Mouse (Mus musculus) midbrain, embryonic 10.5 days (tissue): ENCODE measurements around the gene Lgr6. TPM values are rescaled to one million over a fixed set of nuclear protein-coding genes. Genes with fewer than 3 reads are reported as not detected.
"Not testable (repeated sequence)": the region's sequence is repeated elsewhere in the genome, so short reads cannot be mapped to it uniquely, and the experiment has no call there.

Experiments
- DNase-seq: peaks from one replicate; pipeline ENCODE4 v3.0.0-alpha.2; 2017; ENCODE audit warnings: low spot score
- H3K27ac ChIP-seq: fragments of 300-500 bp; sonication (generic); replicated peaks from 2 replicates; pipeline ENCODE4 v1.5.1; 2016; ENCODE audit warnings: mild to moderate bottlenecking
- H3K27me3 ChIP-seq: fragments of 300-500 bp; sonication (generic); 2 replicates; pipeline ENCODE4 v1.6.1; 2016; ENCODE audit warnings: low read depth, mild to moderate bottlenecking; ENCODE audit not compliant: poor library complexity, severe bottlenecking
- H3K36me3 ChIP-seq: fragments of 300-500 bp; sonication (generic); 2 replicates; pipeline ENCODE4 v1.6.1; 2016; ENCODE audit warnings: mild to moderate bottlenecking, moderate library complexity
- H3K4me1 ChIP-seq: fragments of 300-500 bp; sonication (generic); 2 replicates; pipeline ENCODE4 v1.6.1; 2016
- H3K4me3 ChIP-seq: fragments of 300-500 bp; sonication (generic); 2 replicates; pipeline ENCODE4 v1.5.1; 2016; ENCODE audit warnings: mild to moderate bottlenecking, moderate library complexity
- H3K9me3 ChIP-seq: fragments of 300-500 bp; sonication (generic); replicated peaks from 2 replicates; pipeline ENCODE4 v1.6.1; 2016; ENCODE audit warnings: mild to moderate bottlenecking
- WGBS: fragments of 180-500 bp; shearing (Covaris S2); methylation state at CpG from one replicate; pipeline ENCODE4 v1.1.7; 2016; 5-methylcytosine and 5-hydroxymethylcytosine counted together
- polyA plus RNA-seq: library from polyadenylated mRNA; unstranded; fragments of >200 nt; fragmentation: Nextera tagmentation; extraction: Ambion mirVana; gene quantifications from 2 replicates; pipeline ENCODE4 v1.2.1, GENCODE M21; 2016

Lgr6 gene
- polyA plus RNA-seq, 1 experiment from 2014 or later, result 0.06 TPM

- peaks cover 28% of the 10 kb centered on the region for H3K27me3 ChIP-seq
- H3K36me3 ChIP-seq, result no peaks in the 10 kb centered on the region
- no peak overlapping the region for H3K4me3 ChIP-seq
- H3K4me1 ChIP-seq, result peaks cover 23% of the 10 kb centered on the region
- DNase-seq, result no peak
- no peaks in the 10 kb centered on the region for H3K9me3 ChIP-seq
- no peak overlapping the region for H3K27ac ChIP-seq
- 93% methylated on average over 8 of the region's 8 CpGs for WGBS
These were observed 19.7 kb upstream of the Lgr6 start for GRCm38 (mm10) chr1:135124573-135125363.

GRCm38 (mm10) chr1:135112661-135113060, 7.6 kb upstream of the Lgr6 start:
- Histone ChIP-seq H3K9me3 (no peaks in the 10 kb centered on the region), H3K4me3 (no peak overlapping the region), H3K36me3 (no peaks in the 10 kb centered on the region), H3K27me3 (peaks cover 19% of the 10 kb centered on the region), H3K4me1 (peaks cover 14% of the 10 kb centered on the region), H3K27ac (no peak overlapping the region)
- WGBS, result 13% methylated on average over 8 of the region's 8 CpGs
- DNase-seq, result peak; percentile 69

DNA sequence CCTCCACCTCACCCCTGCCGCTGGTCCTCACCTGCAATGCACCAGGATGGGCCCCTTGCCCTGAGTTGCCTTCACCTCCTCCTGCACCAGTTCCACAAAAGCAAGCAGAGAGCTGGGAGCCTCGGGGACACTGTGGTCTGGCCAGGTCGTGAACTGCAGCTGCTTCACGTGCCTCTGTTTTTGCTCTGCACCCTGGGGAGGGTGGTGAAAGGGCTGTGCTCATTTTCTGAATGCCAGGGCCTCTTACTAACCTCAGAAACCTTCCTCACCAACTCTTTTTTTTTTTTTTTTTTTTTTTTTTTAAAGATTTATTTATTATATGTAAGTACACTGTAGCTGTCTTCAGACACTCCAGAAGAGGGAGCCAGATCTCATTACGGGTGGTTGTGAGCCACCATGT, 6.2 kb upstream of the Lgr6 start:
- not testable (repeated sequence) for DNase-seq, H3K9me3 ChIP-seq, H3K4me3 ChIP-seq, H3K36me3 ChIP-seq, H3K27ac ChIP-seq
- 70% methylated on average over 5 of the region's 5 CpGs for WGBS
- peaks cover 14% of the 10 kb centered on the region for H3K4me1 ChIP-seq
- peaks cover 33% of the 10 kb centered on the region for H3K27me3 ChIP-seq

GRCm38 (mm10) chr1:135110075-135110474, 5.0 kb upstream of the Lgr6 start:
- no peak overlapping the region for H3K27ac ChIP-seq
- peaks cover 45% of the 10 kb centered on the region for H3K27me3 ChIP-seq
- 24% methylated on average over 6 of the region's 6 CpGs for WGBS
- DNase-seq, result peak; percentile 69
- no peak overlapping the region for H3K4me3 ChIP-seq
- H3K36me3 ChIP-seq, result no peaks in the 10 kb centered on the region
- H3K4me1 ChIP-seq, result peaks cover 23% of the 10 kb centered on the region
- H3K9me3 ChIP-seq, result no peaks in the 10 kb centered on the region

GRCm38 (mm10) chr1:135108611-135109010, 3.5 kb upstream of the Lgr6 start:
- no peak overlapping the region for H3K27ac ChIP-seq
- 32% methylated on average over 6 of the region's 6 CpGs for WGBS
- no peaks in the 10 kb centered on the region for H3K9me3 ChIP-seq
- H3K36me3 ChIP-seq, result no peaks in the 10 kb centered on the region
- peaks cover 26% of the 10 kb centered on the region for H3K4me1 ChIP-seq
- H3K27me3 ChIP-seq, result peaks cover 59% of the 10 kb centered on the region
- no peak overlapping the region for H3K4me3 ChIP-seq
- peak; percentile 53 for DNase-seq

- H3K9me3 ChIP-seq, result no peaks in the 10 kb centered on the region
- H3K4me3 ChIP-seq, result no peak overlapping the region
- peak; percentile 73 for DNase-seq
- peaks cover 83% of the 10 kb centered on the region for H3K27me3 ChIP-seq
- 4% methylated on average over 8 of the region's 8 CpGs for WGBS
- H3K27ac ChIP-seq, result no peak overlapping the region
- H3K36me3 ChIP-seq, result no peaks in the 10 kb centered on the region
- H3K4me1 ChIP-seq, result peaks cover 23% of the 10 kb centered on the region
These were observed 875 bp upstream of the Lgr6 start for GRCm38 (mm10) chr1:135105951-135106350.

- no peaks in the 10 kb centered on the region for H3K9me3 ChIP-seq
- no peaks in the 10 kb centered on the region for H3K36me3 ChIP-seq
- no peak overlapping the region for H3K4me3 ChIP-seq
- peaks cover 11% of the 10 kb centered on the region for H3K4me1 ChIP-seq
- H3K27me3 ChIP-seq, result peaks cover 70% of the 10 kb centered on the region
- 75% methylated on average over 7 of the region's 7 CpGs for WGBS
- no peak for DNase-seq
- H3K27ac ChIP-seq, result no peak overlapping the region
These were observed 4.7 kb downstream of the Lgr6 start for GRCm38 (mm10) chr1:135100400-135100799.

GRCm38 (mm10) chr1:135098441-135098840, 6.6 kb downstream of the Lgr6 start:
- Histone ChIP-seq H3K36me3 (no peaks in the 10 kb centered on the region), H3K27ac (no peak overlapping the region), H3K9me3 (no peaks in the 10 kb centered on the region), H3K4me3 (no peak overlapping the region), H3K4me1 (peaks cover 9% of the 10 kb centered on the region; the same call in 1 of the 2 replicates), H3K27me3 (peaks cover 51% of the 10 kb centered on the region)
- no peak for DNase-seq
- WGBS, result 89% methylated on average over 7 of the region's 7 CpGs

DNA sequence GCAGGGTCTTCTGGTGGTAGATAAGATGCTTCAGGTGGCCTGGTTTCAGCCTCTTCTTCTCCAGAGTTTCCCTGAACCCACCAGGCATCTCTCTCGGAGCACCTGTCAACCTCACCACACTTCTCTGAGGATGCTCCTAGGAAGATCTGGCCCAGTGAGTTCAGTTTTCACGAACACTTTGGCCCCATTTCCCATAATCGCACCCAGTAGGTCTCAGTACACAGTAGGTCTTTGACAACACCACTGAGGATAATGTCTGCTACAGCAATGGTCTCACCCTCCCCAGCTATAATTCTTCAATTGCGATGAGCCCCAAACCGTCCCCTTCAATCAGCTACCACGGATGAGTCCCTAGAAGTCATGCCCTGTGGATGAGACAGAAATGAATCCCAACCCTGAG, 7.6 kb downstream of the Lgr6 start:
- Histone ChIP-seq H3K27me3 (peaks cover 41% of the 10 kb centered on the region), H3K36me3 (no peaks in the 10 kb centered on the region), H3K4me1 (peaks cover 9% of the 10 kb centered on the region; the same call in 1 of the 2 replicates), H3K27ac (no peak overlapping the region), H3K9me3 (no peaks in the 10 kb centered on the region), H3K4me3 (no peak overlapping the region)
- DNase-seq, result no peak
- 90% methylated on average over 6 of the region's 6 CpGs for WGBS

DNA sequence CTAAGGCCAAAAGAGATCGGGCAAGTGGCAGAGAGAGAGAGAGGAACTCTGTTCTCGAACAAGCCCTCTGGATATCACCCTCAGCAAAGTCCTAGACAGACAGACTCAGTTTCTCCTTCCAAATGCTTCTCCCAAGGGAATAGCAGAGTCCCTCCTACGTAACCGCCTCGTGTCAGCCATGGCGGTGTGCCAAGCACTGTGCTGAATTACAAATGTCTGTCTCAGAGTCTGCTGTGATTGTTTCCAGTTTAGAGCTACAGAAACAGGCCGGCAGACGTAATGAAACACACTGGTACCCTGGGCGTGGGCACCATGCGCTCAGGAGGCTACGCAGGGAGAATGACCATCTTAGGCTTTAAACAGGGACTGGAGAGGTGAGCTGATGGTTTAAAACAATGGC, 8.8 kb downstream of the Lgr6 start:
- Histone ChIP-seq H3K9me3 (no peaks in the 10 kb centered on the region), H3K4me3 (no peak overlapping the region), H3K27ac (no peak overlapping the region), H3K27me3 (peaks cover 29% of the 10 kb centered on the region), H3K36me3 (no peaks in the 10 kb centered on the region), H3K4me1 (peaks cover 9% of the 10 kb centered on the region; the same call in 1 of the 2 replicates)
- WGBS, result 92% methylated on average over 11 of the region's 11 CpGs
- no peak for DNase-seq

GRCm38 (mm10) chr1:135095189-135095588, 9.9 kb downstream of the Lgr6 start:
- Histone ChIP-seq H3K4me1 (peaks cover 5% of the 10 kb centered on the region; the same call in 1 of the 2 replicates), H3K4me3 (no peak overlapping the region), H3K27me3 (peaks cover 18% of the 10 kb centered on the region), H3K9me3 (no peaks in the 10 kb centered on the region), H3K36me3 (no peaks in the 10 kb centered on the region), H3K27ac (no peak overlapping the region)
- 58% methylated on average over 7 of the region's 7 CpGs for WGBS
- DNase-seq, result no peak

DNA sequence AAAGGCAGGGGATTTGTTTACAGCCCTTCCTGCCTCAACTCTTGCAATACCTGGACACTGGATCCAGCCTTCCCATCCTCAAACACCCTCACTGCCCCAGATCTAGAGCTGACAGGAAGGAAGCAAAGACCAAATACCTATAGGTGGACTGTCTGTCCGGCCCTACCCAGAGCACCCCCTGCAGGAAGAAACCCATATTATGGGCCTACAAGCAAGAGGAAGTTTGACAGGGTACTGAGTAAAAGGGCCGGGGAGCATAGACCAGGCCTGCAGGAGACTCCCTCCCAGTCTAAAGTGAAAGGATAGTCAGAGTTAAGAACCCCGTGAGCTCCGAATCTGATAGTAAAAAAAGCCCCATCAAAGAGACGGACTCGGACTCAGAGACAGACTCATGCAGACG, 10.4 kb downstream of the Lgr6 start:
- Histone ChIP-seq H3K9me3 (no peaks in the 10 kb centered on the region), H3K27ac (no peak overlapping the region), H3K27me3 (peaks cover 20% of the 10 kb centered on the region), H3K36me3 (no peaks in the 10 kb centered on the region), H3K4me1 (peaks cover 4% of the 10 kb centered on the region; the same call in 1 of the 2 replicates), H3K4me3 (no peak overlapping the region)
- DNase-seq, result no peak
- 71% methylated on average over 7 of the region's 7 CpGs for WGBS

- WGBS, result 80% methylated on average over 3 of the region's 3 CpGs
- no peak for DNase-seq
These were observed 14.2 kb downstream of the Lgr6 start for GRCm38 (mm10) chr1:135090914-135091313.

More at GRCm38 (mm10) chr1:135090914-135091313, 14.2 kb downstream of the Lgr6 start:
- no peak overlapping the region for H3K27ac ChIP-seq
- H3K4me3 ChIP-seq, result no peak overlapping the region
- H3K36me3 ChIP-seq, result no peaks in the 10 kb centered on the region
- H3K9me3 ChIP-seq, result no peaks in the 10 kb centered on the region
- H3K27me3 ChIP-seq, result peaks cover 29% of the 10 kb centered on the region
- peaks cover 10% of the 10 kb centered on the region for H3K4me1 ChIP-seq
